Mouse (Mus musculus) testis, adult 2 months (tissue): ENCODE results near the gene Pola2. TPM values are rescaled to one million over a fixed set of nuclear protein-coding genes. Genes with fewer than 3 reads are reported as not detected.

Experiments
- H3K27ac ChIP-seq: fragments of 200-500 bp; 2 replicates; pipeline ENCODE4 v1.5.1; 2012; ENCODE audit warnings: low read depth, low read length; ENCODE audit not compliant: control insufficient read depth, insufficient read depth
- H3K27me3 ChIP-seq: fragments of 200-500 bp; 2 replicates; pipeline ENCODE4 v1.6.1; 2012; ENCODE audit warnings: mild to moderate bottlenecking, low read length, moderate library complexity; ENCODE audit not compliant: control insufficient read depth, insufficient read depth
- H3K36me3 ChIP-seq: fragments of 200-500 bp; 2 replicates; pipeline ENCODE4 v1.6.1; 2012; ENCODE audit warnings: mild to moderate bottlenecking, low read length; ENCODE audit not compliant: control insufficient read depth, insufficient read depth
- H3K4me1 ChIP-seq: fragments of 200-500 bp; 2 replicates; pipeline ENCODE4 v1.6.1; 2012; ENCODE audit warnings: low read length; ENCODE audit not compliant: control insufficient read depth, insufficient read depth
- H3K4me3 ChIP-seq: fragments of 200-500 bp; 2 replicates; pipeline ENCODE4 v1.5.1; 2012; ENCODE audit warnings: low read depth, mild to moderate bottlenecking, low read length, moderate library complexity, mixed read lengths; ENCODE audit not compliant: control insufficient read depth
- CTCF ChIP-seq: fragments of 200-500 bp; IDR thresholded peaks from 2 replicates; pipeline ENCODE4 v1.5.1; 2012; ENCODE audit warnings: low read depth, mild to moderate bottlenecking, inconsistent platforms, low read length, moderate library complexity; ENCODE audit not compliant: control insufficient read depth, insufficient read depth, insufficient replicate concordance
- POLR2A ChIP-seq: fragments of 200-500 bp; IDR thresholded peaks from 2 replicates; pipeline ENCODE4 v1.6.1; 2012; ENCODE audit warnings: low read depth, mild to moderate bottlenecking, inconsistent platforms, low read length, moderate library complexity; ENCODE audit not compliant: control insufficient read depth
- polyA plus RNA-seq: library from polyadenylated mRNA; depleted of rRNA; stranded (reverse); fragments of >200 nt; gene quantifications from 2 replicates; pipeline ENCODE4 v1.2.3, GENCODE M21; 2012

Gene Pola2
- polyA plus RNA-seq, 1 experiment, result 31.4 TPM

- H3K4me1 ChIP-seq, result no peaks in the 10 kb centered on the region
- TF ChIP-seq POLR2A, result no peak
- TF ChIP-seq CTCF, result no peak
- H3K36me3 ChIP-seq, result peaks cover 9% of the 10 kb centered on the region
- no peak overlapping the region for H3K27ac ChIP-seq
- no peak overlapping the region for H3K4me3 ChIP-seq
- H3K27me3 ChIP-seq, result no peaks in the 10 kb centered on the region
Measured at GRCm38 (mm10) chr19:5953201-5953770, 10.7 kb downstream of the Pola2 start.

- Histone ChIP-seq H3K4me1 (no peaks in the 10 kb centered on the region), H3K4me3 (no peak overlapping the region), H3K27ac (no peak overlapping the region), H3K27me3 (no peaks in the 10 kb centered on the region), H3K36me3 (peaks cover 9% of the 10 kb centered on the region)
- no peak for TF ChIP-seq POLR2A
- TF ChIP-seq CTCF, result no peak
Measured at GRCm38 (mm10) chr19:5952071-5952691, 11.8 kb downstream of the Pola2 start.

DNA sequence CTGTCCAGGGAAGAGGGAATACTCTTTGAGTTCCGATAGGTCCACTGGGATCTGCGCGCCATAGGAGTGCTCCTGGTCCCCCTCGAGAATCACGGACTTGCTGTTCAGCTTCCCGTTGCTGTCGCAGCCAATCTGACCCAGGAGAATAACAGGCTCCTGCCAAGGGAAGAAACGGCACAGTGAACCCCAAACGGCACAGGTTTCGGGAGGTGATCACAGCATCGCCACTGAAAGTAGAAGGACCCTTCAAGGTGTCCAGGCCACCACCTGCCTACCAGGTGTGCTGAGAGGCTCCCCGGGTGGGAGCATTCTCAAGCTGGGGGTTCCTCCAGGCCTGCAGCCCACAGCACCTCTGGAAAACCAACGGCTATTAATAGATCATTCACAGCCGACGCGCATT is 12.4 kb downstream of the Pola2 start:
- TF ChIP-seq CTCF (no peak), POLR2A (no peak)

DNA sequence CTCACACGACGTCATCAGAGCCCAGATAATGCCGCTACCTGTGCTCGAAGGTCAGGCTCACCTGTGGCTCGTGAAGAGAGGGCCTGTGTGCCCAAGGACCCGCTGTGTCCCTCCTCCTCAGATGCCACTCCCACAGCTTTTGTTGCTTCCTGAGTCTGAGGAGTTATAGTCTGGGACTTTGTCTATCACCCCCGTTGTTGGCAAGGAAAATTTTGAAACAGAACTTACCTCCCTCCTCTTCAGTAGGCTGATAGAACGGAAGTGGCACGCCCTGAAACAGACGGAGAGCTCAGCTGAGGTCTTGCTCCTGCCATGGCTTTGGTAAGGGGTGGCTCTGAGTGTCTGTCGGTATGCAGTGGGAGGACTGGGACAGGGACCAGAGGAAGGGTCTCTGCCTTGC is 13.8 kb downstream of the Pola2 start:
- Histone ChIP-seq H3K4me1 (peaks cover 2% of the 10 kb centered on the region; the same call in 1 of the 2 replicates), H3K27ac (no peak overlapping the region), H3K4me3 (no peak overlapping the region), H3K27me3 (no peaks in the 10 kb centered on the region), H3K36me3 (peaks cover 7% of the 10 kb centered on the region)
- TF ChIP-seq POLR2A, result no peak
- TF ChIP-seq CTCF, result no peak

More for the DNA sequence above, 12.4 kb downstream of the Pola2 start:
- peaks cover 9% of the 10 kb centered on the region for H3K36me3 ChIP-seq
- H3K4me1 ChIP-seq, result no peaks in the 10 kb centered on the region
- H3K27me3 ChIP-seq, result no peaks in the 10 kb centered on the region
- no peak overlapping the region for H3K4me3 ChIP-seq
- no peak overlapping the region for H3K27ac ChIP-seq

DNA sequence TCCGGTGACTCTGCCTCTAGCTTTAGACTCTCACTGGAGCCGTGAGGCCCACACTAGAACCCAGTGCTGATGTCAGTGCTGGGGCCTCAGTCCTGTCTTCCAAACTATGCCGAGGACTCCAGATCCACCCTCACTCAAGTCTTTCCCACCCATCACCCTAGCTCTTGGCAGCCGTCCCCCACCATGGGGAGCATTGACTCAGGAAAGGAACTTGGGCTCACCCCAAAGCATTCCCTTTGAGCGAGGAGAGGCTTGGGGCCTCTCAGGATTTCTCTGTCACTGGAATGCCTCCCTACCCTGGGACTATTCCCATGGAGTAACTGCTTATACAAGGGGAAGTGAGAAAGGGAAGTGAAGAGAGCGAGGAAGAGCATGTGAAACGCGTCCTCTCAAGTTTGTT is 18.1 kb downstream of the Pola2 start:
- H3K4me3 ChIP-seq, result no peak overlapping the region
- H3K27ac ChIP-seq, result no peak overlapping the region
- no peak for TF ChIP-seq POLR2A
- TF ChIP-seq CTCF, result no peak
- no peaks in the 10 kb centered on the region for H3K27me3 ChIP-seq
- peaks cover 2% of the 10 kb centered on the region; the same call in 1 of the 2 replicates for H3K4me1 ChIP-seq
- H3K36me3 ChIP-seq, result peaks cover under 1% of the 10 kb centered on the region

GRCm38 (mm10) chr19:5945027-5945426 is 19.0 kb downstream of the Pola2 start:
- H3K4me3 ChIP-seq, result no peak overlapping the region
- peaks cover 2% of the 10 kb centered on the region; the same call in 1 of the 2 replicates for H3K4me1 ChIP-seq
- no peak overlapping the region for H3K27ac ChIP-seq
- H3K36me3 ChIP-seq, result no peaks in the 10 kb centered on the region; the same call in none of the 2 replicates
- TF ChIP-seq CTCF (no peak), POLR2A (no peak)
- H3K27me3 ChIP-seq, result no peaks in the 10 kb centered on the region

DNA sequence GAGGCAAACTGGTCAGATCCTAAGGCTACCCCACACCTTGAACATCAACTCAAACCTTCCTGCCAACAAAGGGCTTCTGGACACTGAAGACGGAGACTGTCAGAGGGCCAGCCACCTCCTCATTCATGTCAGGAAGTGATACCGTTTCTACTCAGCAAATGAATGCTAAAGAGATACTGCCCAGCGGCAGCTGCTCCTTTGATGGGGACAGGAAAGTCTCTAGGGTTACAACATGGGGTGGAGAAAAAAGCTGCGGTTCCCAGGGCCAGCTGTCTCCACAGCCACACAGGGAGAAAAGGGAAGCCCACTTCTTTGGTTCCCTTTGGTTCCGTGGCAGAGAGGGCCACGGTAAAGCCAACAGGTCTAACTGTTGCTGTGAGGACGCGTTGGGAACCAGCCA is 19.9 kb downstream of the Pola2 start:
- Histone ChIP-seq H3K36me3 (no peaks in the 10 kb centered on the region; the same call in none of the 2 replicates), H3K27me3 (no peaks in the 10 kb centered on the region), H3K27ac (no peak overlapping the region), H3K4me3 (no peak overlapping the region), H3K4me1 (peaks cover 4% of the 10 kb centered on the region; the same call in 1 of the 2 replicates)
- no peak for TF ChIP-seq POLR2A
- no peak for TF ChIP-seq CTCF
